Mouse (Mus musculus): ENCODE measurements around the gene Ppp1r36. TPM values are rescaled to one million over a fixed set of nuclear protein-coding genes. Genes with fewer than 3 reads are reported as not detected.

The Ppp1r36 gene
- polyA plus RNA-seq, 1 experiment, result not detected

DNA sequence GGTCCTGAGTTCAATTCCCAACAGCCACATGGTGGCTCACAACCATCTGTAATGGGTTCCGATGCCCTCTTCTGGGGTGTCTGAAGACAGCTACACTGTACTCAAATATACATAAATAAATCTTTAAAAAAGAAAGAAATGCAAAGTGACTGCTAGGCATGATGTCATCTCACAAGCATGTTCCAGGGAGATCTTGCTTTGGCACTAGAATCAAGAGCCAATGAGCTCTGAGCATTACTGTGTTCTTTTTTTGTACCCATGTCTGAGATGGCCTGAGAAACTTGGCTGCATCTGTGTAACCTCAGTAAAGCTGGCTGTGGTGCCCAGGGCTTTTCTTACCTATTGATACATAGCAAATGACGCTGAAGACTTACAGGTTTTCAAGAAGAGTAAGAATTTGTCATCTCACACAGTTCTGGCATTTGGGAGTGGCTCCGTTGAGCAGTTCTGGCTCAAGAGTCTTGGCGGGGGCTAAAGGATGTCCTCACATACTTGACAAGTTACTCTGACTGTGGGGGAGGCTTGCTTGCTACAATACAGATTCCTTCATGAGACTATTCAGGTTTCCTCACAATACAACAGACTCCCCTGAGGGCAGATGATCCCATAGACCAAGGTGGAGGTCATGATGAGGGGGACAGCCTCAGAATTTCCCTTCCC, 62.6 kb downstream of the Ppp1r36 start:
- TF ChIP-seq CTCF (IDR thresholded peaks at IDR 0.05; ENCODE audit: control insufficient read depth, insufficient read depth, low read length) (no peak), POLR2A (IDR thresholded peaks at IDR 0.05; ENCODE audit: borderline replicate concordance, control insufficient read depth, low read depth, low read length) (no peak)
- H3K4me1 ChIP-seq (ENCODE audit: control insufficient read depth, insufficient read depth, low read length), result no peaks in the 10 kb centered on the region
- no peak overlapping the region for H3K27ac ChIP-seq (ENCODE audit: control insufficient read depth, insufficient read depth, low read depth, low read length, poor library complexity)
- H3K4me3 ChIP-seq (replicated peaks; ENCODE audit: control insufficient read depth, low read depth, low read length), result no peak overlapping the region
- 86% methylated on average over 4 of the region's 4 CpGs for WGBS

DNA sequence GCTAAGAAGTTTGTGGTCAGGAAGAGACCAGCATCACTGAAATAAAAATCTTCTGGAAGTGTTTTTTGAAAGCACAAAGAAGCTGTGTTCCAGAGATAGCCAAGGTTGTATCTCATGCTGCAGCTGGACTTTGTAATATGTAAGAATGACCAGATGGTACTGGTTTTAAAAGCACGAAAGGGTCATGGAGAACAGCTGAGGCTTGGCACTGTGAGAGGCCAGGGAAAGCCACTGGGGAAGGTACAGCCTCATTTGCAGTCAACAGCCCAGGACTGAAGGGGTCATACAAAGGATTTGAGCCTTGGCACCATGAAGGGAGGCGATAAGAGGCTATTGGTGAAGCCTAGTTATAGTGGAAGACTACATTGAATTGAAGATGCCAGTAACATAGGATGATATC, 65.1 kb downstream of the Ppp1r36 start:
- Histone ChIP-seq H3K4me3 (replicated peaks; ENCODE audit: control insufficient read depth, low read depth, low read length) (no peak overlapping the region), H3K4me1 (ENCODE audit: control insufficient read depth, insufficient read depth, low read length) (no peaks in the 10 kb centered on the region), H3K27ac (ENCODE audit: control insufficient read depth, insufficient read depth, low read depth, low read length, poor library complexity) (no peak overlapping the region)
- TF ChIP-seq CTCF (IDR thresholded peaks at IDR 0.05; ENCODE audit: control insufficient read depth, insufficient read depth, low read length), result no peak
- no peak for TF ChIP-seq POLR2A (IDR thresholded peaks at IDR 0.05; ENCODE audit: borderline replicate concordance, control insufficient read depth, low read depth, low read length)
- 79% methylated on average over 2 of the region's 2 CpGs for WGBS

DNA sequence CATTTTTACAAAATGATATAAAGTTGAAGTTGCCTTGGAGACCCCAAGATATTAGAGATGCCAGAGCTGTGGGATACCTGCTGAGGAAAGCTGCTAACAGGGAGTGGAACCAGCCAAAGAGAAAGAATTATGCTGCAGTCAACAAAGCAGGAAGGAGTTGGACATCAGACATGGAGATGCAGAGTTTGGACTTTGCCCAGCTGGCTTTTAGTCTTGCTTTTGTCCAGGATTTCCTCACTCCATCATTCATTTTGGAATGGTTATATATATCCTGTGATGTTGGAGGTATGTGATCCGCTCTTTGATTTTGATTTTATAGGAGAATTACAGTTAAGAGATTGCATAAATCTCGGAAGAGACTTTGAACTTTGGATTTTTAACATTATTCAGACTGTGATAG, 65.6 kb downstream of the Ppp1r36 start:
- no peaks in the 10 kb centered on the region for H3K4me1 ChIP-seq (ENCODE audit: control insufficient read depth, insufficient read depth, low read length)
- H3K27ac ChIP-seq (ENCODE audit: control insufficient read depth, insufficient read depth, low read depth, low read length, poor library complexity), result no peak overlapping the region
- TF ChIP-seq CTCF (IDR thresholded peaks at IDR 0.05; ENCODE audit: control insufficient read depth, insufficient read depth, low read length) (no peak), POLR2A (IDR thresholded peaks at IDR 0.05; ENCODE audit: borderline replicate concordance, control insufficient read depth, low read depth, low read length) (no peak)
- 78% methylated on average over 2 of the region's 2 CpGs for WGBS
- H3K4me3 ChIP-seq (replicated peaks; ENCODE audit: control insufficient read depth, low read depth, low read length), result no peak overlapping the region

DNA sequence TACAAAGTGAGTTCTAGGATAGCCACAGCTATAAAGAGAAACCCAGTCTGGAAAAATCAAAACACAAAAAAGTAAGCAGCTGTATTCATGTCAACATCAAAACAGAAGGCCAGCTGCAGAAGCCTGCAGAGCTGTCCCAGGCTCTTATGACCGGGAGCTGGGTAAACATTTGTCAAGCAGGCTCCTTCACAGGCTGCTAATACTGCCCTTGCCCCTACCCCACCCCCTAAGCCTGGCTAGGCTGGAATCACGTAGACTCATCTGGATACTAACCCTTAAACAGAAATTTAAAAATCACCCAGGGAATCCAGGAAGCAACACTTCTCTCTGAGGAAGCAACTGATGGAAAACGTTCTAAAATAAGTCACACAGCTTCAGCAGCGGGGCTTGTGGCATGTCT, 67.5 kb downstream of the Ppp1r36 start:
- Histone ChIP-seq H3K4me1 (ENCODE audit: control insufficient read depth, insufficient read depth, low read length) (no peaks in the 10 kb centered on the region), H3K27ac (ENCODE audit: control insufficient read depth, insufficient read depth, low read depth, low read length, poor library complexity) (no peak overlapping the region), H3K4me3 (replicated peaks; ENCODE audit: control insufficient read depth, low read depth, low read length) (no peak overlapping the region)
- 29% methylated on average over 4 of the region's 4 CpGs for WGBS
- TF ChIP-seq POLR2A (IDR thresholded peaks at IDR 0.05; ENCODE audit: borderline replicate concordance, control insufficient read depth, low read depth, low read length) (no peak), CTCF (IDR thresholded peaks at IDR 0.05; ENCODE audit: control insufficient read depth, insufficient read depth, low read length) (no peak)

DNA sequence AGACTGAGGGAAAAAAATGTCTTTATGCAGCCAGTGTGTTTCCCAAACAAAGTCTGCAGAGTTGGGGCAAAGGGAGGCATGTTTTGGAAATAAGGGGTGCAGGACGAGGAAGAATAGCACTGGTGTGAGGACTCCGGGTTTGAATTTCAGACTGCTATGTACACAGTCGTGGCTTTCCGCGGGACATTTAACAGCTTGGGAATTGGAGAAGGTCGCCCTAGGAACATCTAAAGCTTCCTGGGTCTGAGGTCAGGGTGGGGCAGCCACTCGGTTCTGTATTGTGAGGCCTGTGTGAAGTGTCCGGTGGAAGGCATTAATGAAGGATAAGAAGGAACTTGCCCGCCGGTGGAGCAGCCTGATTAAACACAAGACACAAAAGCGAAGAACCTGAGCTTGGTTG, 68.0 kb downstream of the Ppp1r36 start:
- 56% methylated on average over 11 of the region's 11 CpGs for WGBS
- Histone ChIP-seq H3K27ac (ENCODE audit: control insufficient read depth, insufficient read depth, low read depth, low read length, poor library complexity) (no peak overlapping the region), H3K4me1 (ENCODE audit: control insufficient read depth, insufficient read depth, low read length) (no peaks in the 10 kb centered on the region), H3K4me3 (replicated peaks; ENCODE audit: control insufficient read depth, low read depth, low read length) (no peak overlapping the region)
- no peak for TF ChIP-seq CTCF (IDR thresholded peaks at IDR 0.05; ENCODE audit: control insufficient read depth, insufficient read depth, low read length)
- TF ChIP-seq POLR2A (IDR thresholded peaks at IDR 0.05; ENCODE audit: borderline replicate concordance, control insufficient read depth, low read depth, low read length), result no peak

DNA sequence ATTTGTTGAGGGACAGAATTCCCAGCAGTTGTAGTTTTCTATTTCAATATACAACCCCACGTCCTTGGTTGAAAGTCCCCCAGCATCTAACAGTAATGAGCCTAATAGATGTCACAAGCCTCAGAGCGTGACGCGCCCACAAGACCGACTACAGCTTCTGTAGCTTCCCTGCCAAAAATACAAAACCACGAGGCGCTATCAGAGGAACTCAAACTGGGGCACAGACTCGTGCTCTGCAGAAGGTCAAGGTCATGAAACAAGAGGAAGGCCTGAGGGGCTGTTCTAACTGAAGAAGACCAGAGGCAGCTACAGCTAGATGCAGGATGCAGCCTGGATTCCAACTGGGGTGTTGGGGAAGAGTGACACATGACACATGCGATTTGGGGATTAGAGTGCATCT, 69.6 kb downstream of the Ppp1r36 start:
- no peaks in the 10 kb centered on the region for H3K4me1 ChIP-seq (ENCODE audit: control insufficient read depth, insufficient read depth, low read length)
- H3K27ac ChIP-seq (ENCODE audit: control insufficient read depth, insufficient read depth, low read depth, low read length, poor library complexity), result no peak overlapping the region
- H3K4me3 ChIP-seq (replicated peaks; ENCODE audit: control insufficient read depth, low read depth, low read length), result no peak overlapping the region
- 13% methylated on average over 9 of the region's 9 CpGs for WGBS
- no peak for TF ChIP-seq POLR2A (IDR thresholded peaks at IDR 0.05; ENCODE audit: borderline replicate concordance, control insufficient read depth, low read depth, low read length)
- no peak for TF ChIP-seq CTCF (IDR thresholded peaks at IDR 0.05; ENCODE audit: control insufficient read depth, insufficient read depth, low read length)

Other genes starting within 250 kb of the Ppp1r36 start
- not detected in 2 replicates for gene Esr2, start 240.3 kb upstream of the Ppp1r36 start, polyA plus RNA-seq (2011; ENCODE audit: insufficient read depth, insufficient read length, low replicate concordance, missing spikeins)
- gene Tex21, start 170.8 kb upstream of the Ppp1r36 start, polyA plus RNA-seq (2011; ENCODE audit: insufficient read depth, insufficient read length, low replicate concordance, missing spikeins), result not detected in 2 replicates
- 26.1 and 31.5 TPM in 2 replicates for gene Mthfd1, start 162.2 kb upstream of the Ppp1r36 start, polyA plus RNA-seq (2011; ENCODE audit: insufficient read depth, insufficient read length, low replicate concordance, missing spikeins)
- 1.2 and 4.3 TPM in 2 replicates for gene Akap5, start 92.6 kb upstream of the Ppp1r36 start, polyA plus RNA-seq (2011; ENCODE audit: insufficient read depth, insufficient read length, low replicate concordance, missing spikeins)
- gene Zbtb25, start 47.9 kb upstream of the Ppp1r36 start, polyA plus RNA-seq (2011; ENCODE audit: insufficient read depth, insufficient read length, low replicate concordance, missing spikeins), result 5.5 and 7.8 TPM in 2 replicates
- gene Zbtb1, start 47.3 kb upstream of the Ppp1r36 start, polyA plus RNA-seq (2011; ENCODE audit: insufficient read depth, insufficient read length, low replicate concordance, missing spikeins), result 3.9 and 5.2 TPM in 2 replicates
- gene Hspa2, start 13.4 kb upstream of the Ppp1r36 start, polyA plus RNA-seq (2011; ENCODE audit: insufficient read depth, insufficient read length, low replicate concordance, missing spikeins), result 1.3 and 3.0 TPM in 2 replicates
- gene Plekhg3, start 113.4 kb downstream of the Ppp1r36 start, polyA plus RNA-seq (2011; ENCODE audit: insufficient read depth, insufficient read length, low replicate concordance, missing spikeins), result 9.6 and 24.0 TPM in 2 replicates

All from bone marrow, adult 2 months (tissue).